Mouse (Mus musculus) layer of hippocampus, postnatal 14 days (tissue): ENCODE measurements around the gene Serpinb9. TPM values are rescaled to one million over a fixed set of nuclear protein-coding genes. Genes with fewer than 3 reads are reported as not detected.

Experiments used
- total RNA-seq, 2 experiments: library from RNA; stranded (reverse); gene quantifications; 2 replicates each; pipeline ENCODE4 v1.2.3; 2021

Serpinb9 gene
- total RNA-seq, 2 experiments from 2014 or later: 5.4 to 6.5 TPM

Other genes with a start within 250 kb of the Serpinb9 start
- under 1 TPM; 0.62 to 0.64 TPM for gene Mylk4, start 219.3 kb upstream of the Serpinb9 start, total RNA-seq
- 10 to 100 TPM; 53.5 to 54.8 TPM for gene Wrnip1, start 201.2 kb upstream of the Serpinb9 start, total RNA-seq
- gene D930007J09Rik, start 200.4 kb upstream of the Serpinb9 start, total RNA-seq: 1 to 10 TPM; 1.2 to 2.4 TPM
- gene Serpinb1a, start 152.1 kb upstream of the Serpinb9 start, total RNA-seq: 1 to 10 TPM in 1 of 2 experiments, under 1 TPM in 1; 0.55 to 1.5 TPM
- gene Serpinb1c, start 105.0 kb upstream of the Serpinb9 start, total RNA-seq: under 1 TPM in 1 of 2 experiments, not detected in 1; 0.35 TPM
- 1 to 10 TPM; 2.0 to 3.6 TPM for gene Serpinb6b, start 38.0 kb upstream of the Serpinb9 start, total RNA-seq
- not detected for gene Serpinb9b, start 24.2 kb downstream of the Serpinb9 start, total RNA-seq
- gene Serpinb1b, start 75.3 kb downstream of the Serpinb9 start, total RNA-seq: 1 to 10 TPM; 1.5 to 2.5 TPM
- gene Serpinb9c, start 156.5 kb downstream of the Serpinb9 start, total RNA-seq: not detected
- gene Serpinb9d, start 189.7 kb downstream of the Serpinb9 start, total RNA-seq: not detected
- gene Serpinb9e, start 246.4 kb downstream of the Serpinb9 start, total RNA-seq: not detected